Mouse (Mus musculus): ENCODE results near the gene Coa4. TPM values are rescaled to one million over a fixed set of nuclear protein-coding genes. Genes with fewer than 3 reads are reported as not detected.

Gene Coa4
- polyA plus RNA-seq, 1 experiment = 8.3 TPM

GRCm38 (mm10) chr7:100495581-100496251, 41.2 kb upstream of the Coa4 start:
- H3K4me3 ChIP-seq (ENCODE audit: insufficient read depth, low read length) = peak overlapping the region; percentile 6
- no peak for TF ChIP-seq CTCF (IDR thresholded peaks at IDR 0.05; ENCODE audit: extremely low read depth, insufficient read depth, low read length)
- no peak for TF ChIP-seq POLR2A (IDR thresholded peaks at IDR 0.05; ENCODE audit: extremely low read depth, insufficient read depth, low read length)
- H3K4me1 ChIP-seq (ENCODE audit: control insufficient read depth, insufficient read depth, low read length) = no peaks in the 10 kb centered on the region; the same call in 1 of the 2 replicates
- peak overlapping the region; percentile 38 for H3K27ac ChIP-seq (ENCODE audit: insufficient read depth, low read length)

GRCm38 (mm10) chr7:100496371-100496770, 40.5 kb upstream of the Coa4 start:
- Histone ChIP-seq H3K4me1 (ENCODE audit: control insufficient read depth, insufficient read depth, low read length) (no peaks in the 10 kb centered on the region; the same call in 1 of the 2 replicates), H3K27ac (ENCODE audit: insufficient read depth, low read length) (no peak overlapping the region), H3K4me3 (ENCODE audit: insufficient read depth, low read length) (no peak overlapping the region)
- no peak for TF ChIP-seq POLR2A (IDR thresholded peaks at IDR 0.05; ENCODE audit: extremely low read depth, insufficient read depth, low read length)

GRCm38 (mm10) chr7:100496791-100497190, 40.1 kb upstream of the Coa4 start:
- Histone ChIP-seq H3K27ac (ENCODE audit: insufficient read depth, low read length) (no peak overlapping the region), H3K4me1 (ENCODE audit: control insufficient read depth, insufficient read depth, low read length) (no peaks in the 10 kb centered on the region; the same call in 1 of the 2 replicates), H3K4me3 (ENCODE audit: insufficient read depth, low read length) (no peak overlapping the region)
- TF ChIP-seq CTCF (IDR thresholded peaks at IDR 0.05; ENCODE audit: extremely low read depth, insufficient read depth, low read length) (no peak), POLR2A (IDR thresholded peaks at IDR 0.05; ENCODE audit: extremely low read depth, insufficient read depth, low read length) (no peak)

- Histone ChIP-seq H3K27ac (ENCODE audit: insufficient read depth, low read length) (no peak overlapping the region), H3K4me3 (ENCODE audit: insufficient read depth, low read length) (no peak overlapping the region), H3K4me1 (ENCODE audit: control insufficient read depth, insufficient read depth, low read length) (no peaks in the 10 kb centered on the region; the same call in 1 of the 2 replicates)
- TF ChIP-seq CTCF (IDR thresholded peaks at IDR 0.05; ENCODE audit: extremely low read depth, insufficient read depth, low read length) (no peak), POLR2A (IDR thresholded peaks at IDR 0.05; ENCODE audit: extremely low read depth, insufficient read depth, low read length) (no peak)
These were observed 39.5 kb upstream of the Coa4 start for GRCm38 (mm10) chr7:100497402-100497801.

- TF ChIP-seq CTCF (IDR thresholded peaks at IDR 0.05; ENCODE audit: extremely low read depth, insufficient read depth, low read length) = no peak
- TF ChIP-seq POLR2A (IDR thresholded peaks at IDR 0.05; ENCODE audit: extremely low read depth, insufficient read depth, low read length) = no peak
- Histone ChIP-seq H3K4me1 (ENCODE audit: control insufficient read depth, insufficient read depth, low read length) (no peaks in the 10 kb centered on the region; the same call in 1 of the 2 replicates), H3K27ac (ENCODE audit: insufficient read depth, low read length) (no peak overlapping the region), H3K4me3 (ENCODE audit: insufficient read depth, low read length) (no peak overlapping the region)
These were observed 38.9 kb upstream of the Coa4 start for GRCm38 (mm10) chr7:100497982-100498381.

- no peak for TF ChIP-seq CTCF (IDR thresholded peaks at IDR 0.05; ENCODE audit: extremely low read depth, insufficient read depth, low read length)
- no peak for TF ChIP-seq POLR2A (IDR thresholded peaks at IDR 0.05; ENCODE audit: extremely low read depth, insufficient read depth, low read length)
- Histone ChIP-seq H3K27ac (ENCODE audit: insufficient read depth, low read length) (no peak overlapping the region), H3K4me1 (ENCODE audit: control insufficient read depth, insufficient read depth, low read length) (no peaks in the 10 kb centered on the region; the same call in 1 of the 2 replicates), H3K4me3 (ENCODE audit: insufficient read depth, low read length) (no peak overlapping the region)
These were observed 37.4 kb upstream of the Coa4 start for GRCm38 (mm10) chr7:100499465-100499864.

- no peak overlapping the region for H3K4me3 ChIP-seq (ENCODE audit: insufficient read depth, low read length)
- TF ChIP-seq CTCF (IDR thresholded peaks at IDR 0.05; ENCODE audit: extremely low read depth, insufficient read depth, low read length) = no peak
- no peak for TF ChIP-seq POLR2A (IDR thresholded peaks at IDR 0.05; ENCODE audit: extremely low read depth, insufficient read depth, low read length)
- H3K4me1 ChIP-seq (ENCODE audit: control insufficient read depth, insufficient read depth, low read length) = no peaks in the 10 kb centered on the region
- H3K27ac ChIP-seq (ENCODE audit: insufficient read depth, low read length) = no peak overlapping the region
These were observed 36.4 kb upstream of the Coa4 start for GRCm38 (mm10) chr7:100500276-100500977.

- Histone ChIP-seq H3K27ac (ENCODE audit: insufficient read depth, low read length) (no peak overlapping the region), H3K4me1 (ENCODE audit: control insufficient read depth, insufficient read depth, low read length) (no peaks in the 10 kb centered on the region), H3K4me3 (ENCODE audit: insufficient read depth, low read length) (no peak overlapping the region)
- TF ChIP-seq POLR2A (IDR thresholded peaks at IDR 0.05; ENCODE audit: extremely low read depth, insufficient read depth, low read length) (no peak), CTCF (IDR thresholded peaks at IDR 0.05; ENCODE audit: extremely low read depth, insufficient read depth, low read length) (no peak)
These were observed 35.6 kb upstream of the Coa4 start for GRCm38 (mm10) chr7:100501027-100501843.

- Histone ChIP-seq H3K4me3 (ENCODE audit: insufficient read depth, low read length) (no peak overlapping the region), H3K27ac (ENCODE audit: insufficient read depth, low read length) (no peak overlapping the region), H3K4me1 (ENCODE audit: control insufficient read depth, insufficient read depth, low read length) (no peaks in the 10 kb centered on the region)
- TF ChIP-seq POLR2A (IDR thresholded peaks at IDR 0.05; ENCODE audit: extremely low read depth, insufficient read depth, low read length) (no peak), CTCF (IDR thresholded peaks at IDR 0.05; ENCODE audit: extremely low read depth, insufficient read depth, low read length) (no peak)
These were observed 35.0 kb upstream of the Coa4 start for GRCm38 (mm10) chr7:100501844-100502373.

Data from cortical plate, adult 2 months (tissue).